Mouse (Mus musculus) brain, embryonic 14.5 days (tissue): ENCODE data around the gene Igf1r.

Experiments
- CTCF ChIP-seq: fragments of 200-500 bp; IDR thresholded peaks from 2 replicates; pipeline ENCODE4 v1.5.1; 2012; ENCODE audit warnings: inconsistent platforms, mild to moderate bottlenecking, moderate library complexity, borderline replicate concordance; ENCODE audit not compliant: insufficient read depth, insufficient read length; ENCODE audit errors: extremely low read depth
- POLR2A ChIP-seq: fragments of 200-500 bp; IDR thresholded peaks from 2 replicates; pipeline ENCODE4 v1.6.1; 2012; ENCODE audit warnings: mild to moderate bottlenecking, inconsistent platforms, borderline replicate concordance; ENCODE audit not compliant: poor library complexity, insufficient read depth, insufficient read length, severe bottlenecking; ENCODE audit errors: extremely low read depth

GRCm38 (mm10) chr7:67963691-67964090, 11.1 kb downstream of the Igf1r start:
- TF ChIP-seq CTCF: no peak
- no peak for TF ChIP-seq POLR2A
